Mouse (Mus musculus) frontal cortex, adult 2 months (tissue): ENCODE data around the gene Fam90a1b. TPM values are rescaled to one million over a fixed set of nuclear protein-coding genes. Genes with fewer than 3 reads are reported as not detected.
"Not testable (repeated sequence)": the region's sequence is repeated elsewhere in the genome, so short reads cannot be mapped to it uniquely, and the experiment has no call there.

Source experiments
- DNase-seq, 2 experiments: peaks; one replicate each; pipeline ENCODE4 v3.0.0; 2022; ENCODE audit warnings: low spot score in 1 of 2; ENCODE audit errors: extremely low spot score in 1 of 2
- polyA plus RNA-seq: library from polyadenylated mRNA; depleted of rRNA; stranded (reverse); fragments of >200 nt; gene quantifications from 2 replicates; pipeline ENCODE4 v1.2.3, GENCODE M21; 2012; rRNA removed

The Fam90a1b gene
- polyA plus RNA-seq: 0.21 and 0.36 TPM in 2 replicates

- DNase-seq: peak; percentile 96 to 98
These were observed at the start of gene Fam90a1b, which contains the start of gene Apoo for GRCm38 (mm10) chrX:94366670-94367241. TSS of gene Fam90a1b (minus strand) at chrX:94366777. TSS of gene Apoo (plus strand) at chrX:94367117.

GRCm38 (mm10) chrX:94408975-94409374, 42.4 kb upstream of the Fam90a1b start:
- DNase-seq: no peak

- no peak for DNase-seq
These were observed 12.2 kb upstream of the Fam90a1b start for GRCm38 (mm10) chrX:94378734-94379133.

- no peak for DNase-seq
These were observed 671 bp upstream of the Fam90a1b start for GRCm38 (mm10) chrX:94367248-94367647.

GRCm38 (mm10) chrX:94366029-94366428, 548 bp downstream of the Fam90a1b start:
- peak in 1 of 2 experiments; percentile 7 for DNase-seq

GRCm38 (mm10) chrX:94365381-94365925, 1.1 kb downstream of the Fam90a1b start:
- DNase-seq: no peak

- not testable (repeated sequence) for DNase-seq
These were observed 22.9 kb downstream of the Fam90a1b start for GRCm38 (mm10) chrX:94343638-94344037.

- peak in 1 of 2 experiments; percentile 27 for DNase-seq
These were observed 45.3 kb downstream of the Fam90a1b start for GRCm38 (mm10) chrX:94321036-94321902.

Other genes starting within 250 kb of the Fam90a1b start
- 11.3 and 11.4 TPM in 2 replicates for gene Zfx, start 243.1 kb downstream of the Fam90a1b start, polyA plus RNA-seq
- 66.3 and 98.9 TPM in 2 replicates for gene Eif2s3x, start 153.9 kb downstream of the Fam90a1b start, polyA plus RNA-seq
- 7.2 TPM in 2 replicates for gene Klhl15, start 132.2 kb downstream of the Fam90a1b start, polyA plus RNA-seq
- gene Apoo, start 340 bp upstream of the Fam90a1b start, polyA plus RNA-seq: 51.8 and 53.8 TPM in 2 replicates
- 458 and 507 TPM in 2 replicates for gene Maged1, start 175.4 kb upstream of the Fam90a1b start, polyA plus RNA-seq